11 mouse cellular contexts compared by ENCODE assay signal in genomic region chr3:108327916-108328315, GRCm38 (mm10). TPM values are rescaled to one million over a fixed set of nuclear protein-coding genes. Genes with fewer than 3 reads are reported as not detected.
A peak's percentile ranks its signal among the peaks of the same experiment; 100 is the strongest.
DNase-seq lines count a peak whose midpoint lies in the region; ATAC-seq and TF ChIP-seq lines count a peak whose summit lies in the region.
"Had no signal": no experiment of that assay in that cellular context is flagged by ENCODE, and none has a peak within 500 bp of the region (broad histone marks: within the 10 kb centered on the region; RNA-seq: fewer than 3 reads in every experiment).

No protein-coding gene starts in this region.

- no peak overlapping the region for H3K9ac ChIP-seq in forebrain, embryonic 13.5 days
- no peak overlapping the region for H3K9ac ChIP-seq in limb, embryonic 15.5 days
- H3K9ac ChIP-seq in liver, embryonic 11.5 days (ENCODE audit: low read depth, low read length), result no peak overlapping the region

- H3K9me3 ChIP-seq in forebrain, embryonic 13.5 days (replicated peaks), result no peaks in the 10 kb centered on the region
- H3K9me3 ChIP-seq in forebrain, embryonic 10.5 days, result no peaks in the 10 kb centered on the region
- H3K9me3 ChIP-seq in limb, embryonic 15.5 days, result no peaks in the 10 kb centered on the region
- no peaks in the 10 kb centered on the region for H3K9me3 ChIP-seq in liver, embryonic 11.5 days (ENCODE audit: control insufficient read depth, low read length)

- peak; percentile 67 for ATAC-seq in forebrain, embryonic 13.5 days
- ATAC-seq in limb, embryonic 15.5 days (ENCODE audit: insufficient number of reproducible peaks, low FRiP score, low TSS enrichment, low read depth), result no peak
- ATAC-seq in liver, embryonic 11.5 days (replicated peaks; ENCODE audit: low FRiP score), result no peak

- no peak for TF ChIP-seq CTCF in gastrocnemius, adult 2 months (IDR thresholded peaks at IDR 0.05)

- no peaks in the 10 kb centered on the region for H3K27me3 ChIP-seq in forebrain, embryonic 13.5 days
- no peaks in the 10 kb centered on the region for H3K27me3 ChIP-seq in forebrain, embryonic 10.5 days (ENCODE audit: poor library complexity, severe bottlenecking)
- no peaks in the 10 kb centered on the region for H3K27me3 ChIP-seq in limb, embryonic 15.5 days
- H3K27me3 ChIP-seq in liver, embryonic 11.5 days (replicated peaks; ENCODE audit: control insufficient read depth, insufficient read depth, low read length), result no peaks in the 10 kb centered on the region
- H3K27me3 ChIP-seq: CH12.LX had no signal

- H3K4me1 ChIP-seq in forebrain, embryonic 13.5 days, result peaks cover 15% of the 10 kb centered on the region
- no peaks in the 10 kb centered on the region for H3K4me1 ChIP-seq in forebrain, embryonic 10.5 days
- peaks cover 9% of the 10 kb centered on the region; the same call in 1 of the 2 replicates for H3K4me1 ChIP-seq in limb, embryonic 15.5 days
- H3K4me1 ChIP-seq in liver, embryonic 11.5 days (replicated peaks; ENCODE audit: control insufficient read depth, insufficient read depth, low read length), result peaks cover 2% of the 10 kb centered on the region; the same call in 1 of the 2 replicates

- 73% methylated on average over 3 of the region's 3 CpGs for WGBS in forebrain, embryonic 13.5 days
- WGBS in forebrain, embryonic 10.5 days, result 94% methylated on average over 3 of the region's 3 CpGs
- WGBS in limb, embryonic 15.5 days, result 60% methylated on average over 3 of the region's 3 CpGs
- WGBS in liver, embryonic 11.5 days, result 84% methylated on average over 3 of the region's 3 CpGs

- no peak overlapping the region for H3K4me2 ChIP-seq in forebrain, embryonic 13.5 days
- no peak overlapping the region for H3K4me2 ChIP-seq in limb, embryonic 15.5 days
- H3K4me2 ChIP-seq in liver, embryonic 11.5 days, result no peak overlapping the region

- H3K36me3 ChIP-seq in forebrain, embryonic 13.5 days (ENCODE audit: poor library complexity, severe bottlenecking), result peaks cover 80% of the 10 kb centered on the region
- H3K36me3 ChIP-seq in forebrain, embryonic 10.5 days (replicated peaks), result peaks cover 80% of the 10 kb centered on the region
- peaks cover 11% of the 10 kb centered on the region for H3K36me3 ChIP-seq in limb, embryonic 15.5 days
- no peaks in the 10 kb centered on the region; the same call in 1 of the 2 replicates for H3K36me3 ChIP-seq in liver, embryonic 11.5 days (ENCODE audit: control insufficient read depth, insufficient read depth, low read length)

- intact Hi-C loops in gastrocnemius, adult 2 months (cut with DNase I), result loop anchor here (5.0 kb wide), 1 partner anchor 59 kb away; no protein-coding TSS in a partner anchor

- no peak for DNase-seq in forebrain, embryonic 10.5 days (ENCODE audit: extremely low spot score, low spot score)
- DNase-seq in 3T3-L1 (ENCODE audit: low read depth, low spot score), result peak; percentile 61
- DNase-seq in gastrocnemius, adult 2 months, result peak; percentile 54
- DNase-seq in liver, embryonic 11.5 days (ENCODE audit: low spot score), result no peak
- DNase-seq in layer of hippocampus, adult 9-11 months, result no peak
- DNase-seq in right cerebral cortex, postnatal 10 days (ENCODE audit: low spot score in 2 of 2), result no peak

- H3K4me3 ChIP-seq in forebrain, embryonic 13.5 days, result no peak overlapping the region
- H3K4me3 ChIP-seq in forebrain, embryonic 10.5 days, result no peak overlapping the region
- peak overlapping the region; percentile 49 for H3K4me3 ChIP-seq in gastrocnemius, adult 2 months
- H3K4me3 ChIP-seq in limb, embryonic 15.5 days, result no peak overlapping the region
- no peak overlapping the region for H3K4me3 ChIP-seq in liver, embryonic 11.5 days (ENCODE audit: low read depth, low read length)

- peak overlapping the region; percentile 86 for H3K27ac ChIP-seq in forebrain, embryonic 13.5 days
- H3K27ac ChIP-seq in forebrain, embryonic 10.5 days, result no peak overlapping the region
- H3K27ac ChIP-seq in gastrocnemius, adult 2 months, result peak overlapping the region; percentile 69
- peak overlapping the region; percentile 77 for H3K27ac ChIP-seq in limb, embryonic 15.5 days
- no peak overlapping the region for H3K27ac ChIP-seq in liver, embryonic 11.5 days (ENCODE audit: low read depth, low read length)
- H3K27ac ChIP-seq: macrophage had no signal

RNA-seq across cellular contexts. Expression of gene Mybphl, which starts 36.8 kb away (rescaled TPM):
- polyA plus RNA-seq in forebrain, embryonic 13.5 days (2015; fragmentation: Nextera tagmentation; extraction: Ambion mirVana), result not detected in 2 replicates
- polyA plus RNA-seq in forebrain, embryonic 10.5 days (2016; fragmentation: Nextera tagmentation; extraction: Ambion mirVana), result not detected in 2 replicates
- not detected for total RNA-seq in gastrocnemius, adult 2 months (2021)
- polyA plus RNA-seq in limb, embryonic 15.5 days (2015; fragmentation: Nextera tagmentation; extraction: Ambion mirVana), result not detected in 2 replicates
- 0.47 and 1.2 TPM in 2 replicates for polyA plus RNA-seq in liver, embryonic 11.5 days (2014; fragmentation: Nextera tagmentation; extraction: Ambion mirVana)
- total RNA-seq: CH12.LX; gastrocnemius, adult 8-10 months had no signal
- polyA plus RNA-seq: macrophage had no signal

RNA-seq across cellular contexts. Expression of gene Sort1, which starts 44.0 kb away (rescaled TPM):
- polyA plus RNA-seq in forebrain, embryonic 13.5 days (2015; fragmentation: Nextera tagmentation; extraction: Ambion mirVana), result 13.5 and 13.9 TPM in 2 replicates
- polyA plus RNA-seq in forebrain, embryonic 10.5 days (2016; fragmentation: Nextera tagmentation; extraction: Ambion mirVana), result 9.7 and 10.5 TPM in 2 replicates
- 10 to 100 TPM; 28.4 to 56.4 TPM for total RNA-seq in gastrocnemius, adult 2 months (2021)
- polyA plus RNA-seq in limb, embryonic 15.5 days (2015; fragmentation: Nextera tagmentation; extraction: Ambion mirVana), result 10.2 and 12.8 TPM in 2 replicates
- 10.6 and 11.9 TPM in 2 replicates for polyA plus RNA-seq in liver, embryonic 11.5 days (2014; fragmentation: Nextera tagmentation; extraction: Ambion mirVana)

RNA-seq across cellular contexts. Expression of gene Psrc1, which starts 55.7 kb away (rescaled TPM):
- 68.6 and 68.9 TPM in 2 replicates for polyA plus RNA-seq in forebrain, embryonic 13.5 days (2015; fragmentation: Nextera tagmentation; extraction: Ambion mirVana)
- polyA plus RNA-seq in forebrain, embryonic 10.5 days (2016; fragmentation: Nextera tagmentation; extraction: Ambion mirVana), result 115 and 117 TPM in 2 replicates
- not detected for total RNA-seq in gastrocnemius, adult 2 months (2021)
- 37.8 and 40.2 TPM in 2 replicates for polyA plus RNA-seq in limb, embryonic 15.5 days (2015; fragmentation: Nextera tagmentation; extraction: Ambion mirVana)
- polyA plus RNA-seq in liver, embryonic 11.5 days (2014; fragmentation: Nextera tagmentation; extraction: Ambion mirVana), result 33.2 and 34.0 TPM in 2 replicates
- total RNA-seq: gastrocnemius, adult 8-10 months had no signal

Comparison
In these comparisons a context has a peak if more than half of its experiments do, and no peak if none do; other contexts are left out.
1. H3K27ac ChIP-seq: peak in forebrain, embryonic 13.5 days (single experiment), gastrocnemius, adult 2 months (single experiment) and limb, embryonic 15.5 days (single experiment); none in forebrain, embryonic 10.5 days (single experiment) and liver, embryonic 11.5 days (single experiment).
2. DNase-seq: peak in 3T3-L1 (single experiment) and gastrocnemius, adult 2 months (single experiment); none in forebrain, embryonic 10.5 days (single experiment), liver, embryonic 11.5 days (single experiment), layer of hippocampus, adult 9-11 months (single experiment) and right cerebral cortex, postnatal 10 days (0 of 2).